Comparison of ENCODE assay signal across 16 mouse cellular contexts in genomic region chr11:64278259-64279003, GRCm38 (mm10).
DNase-seq lines count a peak whose midpoint lies in the region; ATAC-seq and TF ChIP-seq lines count a peak whose summit lies in the region.
"Had no signal": no experiment of that assay in that cellular context is flagged by ENCODE, and none has a peak within 500 bp of the region (broad histone marks: within the 10 kb centered on the region; RNA-seq: fewer than 3 reads in every experiment).

No protein-coding gene starts in this region.

- H3K4me1 ChIP-seq in heart, postnatal 0 days (ENCODE audit: control insufficient read depth, insufficient read depth), result no peaks in the 10 kb centered on the region
- H3K4me1 ChIP-seq in hindbrain, postnatal 0 days (ENCODE audit: insufficient read depth, low read length), result no peaks in the 10 kb centered on the region

- no peaks in the 10 kb centered on the region for H3K36me3 ChIP-seq in heart, postnatal 0 days (replicated peaks; ENCODE audit: control insufficient read depth, insufficient read depth, low read length)
- no peaks in the 10 kb centered on the region for H3K36me3 ChIP-seq in hindbrain, postnatal 0 days (ENCODE audit: insufficient read depth, low read length)
- H3K36me3 ChIP-seq: heart, embryonic 10.5 days; limb, embryonic 13.5 days; lung, embryonic 15.5 days had no signal

- 0 out of 2 replicates have a peak, but pooled peaks cover 2% of the 10 kb centered on the region for H3K27me3 ChIP-seq in heart, postnatal 0 days (ENCODE audit: control insufficient read depth, insufficient read depth, low read length)
- H3K27me3 ChIP-seq in hindbrain, postnatal 0 days (ENCODE audit: insufficient read depth, low read length), result peaks cover 12% of the 10 kb centered on the region; the same call in 1 of the 2 replicates

- no peak overlapping the region for H3K9ac ChIP-seq in heart, postnatal 0 days (replicated peaks; ENCODE audit: low read depth, low read length)
- H3K9ac ChIP-seq in hindbrain, postnatal 0 days (replicated peaks; ENCODE audit: low read length), result no peak overlapping the region
- H3K9ac ChIP-seq: limb, embryonic 13.5 days; lung, embryonic 15.5 days had no signal

- TF ChIP-seq EP300 in heart, postnatal 0 days (IDR thresholded peaks at IDR 0.05; ENCODE audit: low read depth), result no peak

- H3K9me3 ChIP-seq in heart, postnatal 0 days (replicated peaks; ENCODE audit: control insufficient read depth, low read length), result no peaks in the 10 kb centered on the region
- no peaks in the 10 kb centered on the region for H3K9me3 ChIP-seq in hindbrain, postnatal 0 days (ENCODE audit: low read length)
- H3K9me3 ChIP-seq: heart, embryonic 10.5 days; limb, embryonic 13.5 days; lung, embryonic 15.5 days had no signal

- DNase-seq in heart, postnatal 0 days (ENCODE audit: low spot score), result peak; percentile 24
- no peak for DNase-seq in heart, adult 9 months (ENCODE audit: low spot score in 2 of 2)
- DNase-seq in testis, postnatal 14 days (ENCODE audit: low spot score), result peak; percentile 5
- DNase-seq in testis, postnatal 10 days (ENCODE audit: low spot score), result no peak
- DNase-seq in hindbrain, postnatal 0 days (ENCODE audit: low spot score), result peak; percentile 64
- no peak for DNase-seq in spleen, adult 12 weeks (ENCODE audit: low spot score)
- no peak for DNase-seq in kidney, postnatal 36 days
- no peak for DNase-seq in adipocyte (ENCODE audit: low spot score)
- DNase-seq: adrenal gland, postnatal 10 days; gastrocnemius, adult 2 months; right cerebral cortex, postnatal 14 days; thymus, adult 2 months had no signal

- TF ChIP-seq CTCF in heart, postnatal 0 days (IDR thresholded peaks at IDR 0.05; ENCODE audit: low read depth), result no peak
- no peak for TF ChIP-seq CTCF in hindbrain, postnatal 0 days (IDR thresholded peaks at IDR 0.05; ENCODE audit: low read depth)

- WGBS in heart, postnatal 0 days, result 28% methylated on average over 12 of the region's 12 CpGs
- 34% methylated on average over 12 of the region's 12 CpGs for WGBS in hindbrain, postnatal 0 days

- ATAC-seq in heart, postnatal 0 days (ENCODE audit: insufficient read depth, low read depth), result peak; percentile 68; the same call in 1 of the 2 replicates
- ATAC-seq in hindbrain, postnatal 0 days, result peak; percentile 82
- ATAC-seq: inflammation-experienced regulatory T-cells, adult 6 months had no signal

- no peak overlapping the region for H3K4me2 ChIP-seq in heart, postnatal 0 days (ENCODE audit: low read depth, low read length)
- H3K4me2 ChIP-seq in hindbrain, postnatal 0 days (ENCODE audit: low read depth, low read length), result no peak overlapping the region
- H3K4me2 ChIP-seq: limb, embryonic 13.5 days; lung, embryonic 15.5 days had no signal

- no peak overlapping the region for H3K27ac ChIP-seq in heart, postnatal 0 days (ENCODE audit: low read depth)
- no peak overlapping the region for H3K27ac ChIP-seq in hindbrain, postnatal 0 days
- H3K27ac ChIP-seq: gastrocnemius, adult 2 months; heart, embryonic 10.5 days; limb, embryonic 13.5 days; lung, embryonic 15.5 days had no signal

- no peak overlapping the region for H3K4me3 ChIP-seq in heart, postnatal 0 days (ENCODE audit: low read depth, low read length)
- no peak overlapping the region for H3K4me3 ChIP-seq in hindbrain, postnatal 0 days (ENCODE audit: low read length)
- H3K4me3 ChIP-seq: gastrocnemius, adult 2 months; heart, embryonic 10.5 days; limb, embryonic 13.5 days; lung, embryonic 15.5 days had no signal

Comparison
In these comparisons a context has a peak if more than half of its experiments do, and no peak if none do; other contexts are left out.
1. DNase-seq: peak in heart, postnatal 0 days (single experiment), testis, postnatal 14 days (single experiment) and hindbrain, postnatal 0 days (single experiment); none in heart, adult 9 months (0 of 2), testis, postnatal 10 days (single experiment), spleen, adult 12 weeks (single experiment), kidney, postnatal 36 days (0 of 2) and adipocyte (single experiment).